Mouse (Mus musculus) heart, postnatal 36 days (tissue): ENCODE data around the gene Dot1l. TPM values are rescaled to one million over a fixed set of nuclear protein-coding genes. Genes with fewer than 3 reads are reported as not detected.

Experiments used
- DNase-seq, 2 experiments: peaks; one replicate each; pipeline ENCODE4 v3.0.0; 2021 to 2022
- intact Hi-C: fragments of 180-260 bp; cut with DNase I; formaldehyde crosslinking; loops from one replicate; pipeline ENCODE4 v1.15.1; 2025
- total RNA-seq, 2 experiments: library from RNA; stranded (reverse); gene quantifications; 2 replicates each; pipeline ENCODE4 v1.2.3; 2021

The Dot1l gene
- total RNA-seq, result 10 to 100 TPM; 22.5 to 27.0 TPM

- DNase-seq, result peak; percentile 98
- intact Hi-C loops, result no loop called here
These were observed at the start of gene Dot1l for GRCm38 (mm10) chr10:80754594-80755290. Dot1l (plus strand) TSS chr10:80755206.

GRCm38 (mm10) chr10:80705479-80705878 lies 49.5 kb upstream of the Dot1l start:
- DNase-seq, result no peak
- intact Hi-C loops, result loop anchor here (2.0 to 10.0 kb wide), 2 partner anchors 35 to 271 kb away; partner anchors contain the start of gene Tcf3

- no peak for DNase-seq
- intact Hi-C loops, result no loop called here
These were observed 44.2 kb upstream of the Dot1l start for GRCm38 (mm10) chr10:80710834-80711233.

- intact Hi-C loops, result no loop called here
- DNase-seq, result no peak
These were observed 37.7 kb upstream of the Dot1l start for GRCm38 (mm10) chr10:80717281-80717680.

GRCm38 (mm10) chr10:80727369-80728127 lies 27.5 kb upstream of the Dot1l start:
- no peak for DNase-seq
- intact Hi-C loops, result no loop called here

GRCm38 (mm10) chr10:80732611-80733101 lies 22.4 kb upstream of the Dot1l start:
- DNase-seq, result no peak
- intact Hi-C loops, result no loop called here

- DNase-seq, result no peak
- intact Hi-C loops, result no loop called here
These were observed 18.3 kb upstream of the Dot1l start for GRCm38 (mm10) chr10:80736731-80737130.

GRCm38 (mm10) chr10:80738657-80739056 lies 16.3 kb upstream of the Dot1l start:
- intact Hi-C loops, result no loop called here
- DNase-seq, result no peak

GRCm38 (mm10) chr10:80741146-80741545 lies 13.9 kb upstream of the Dot1l start:
- intact Hi-C loops, result loop anchor here (2.0 kb wide), 1 partner anchor 36 kb away; no protein-coding TSS in a partner anchor
- peak; percentile 34 to 50 for DNase-seq

- intact Hi-C loops, result loop anchor here (2.0 kb wide), 1 partner anchor 37 kb away; no protein-coding TSS in a partner anchor
- no peak for DNase-seq
These were observed 13.3 kb upstream of the Dot1l start for GRCm38 (mm10) chr10:80741634-80742179.

GRCm38 (mm10) chr10:80742180-80742978 lies 12.6 kb upstream of the Dot1l start, which contains the start of gene Ap3d1:
Ap3d1 (minus strand) TSS chr10:80742264.
- DNase-seq, result peak; percentile 97 to 98
- intact Hi-C loops, result no loop called here

GRCm38 (mm10) chr10:80744262-80744661 lies 10.7 kb upstream of the Dot1l start:
- peak in 1 of 2 experiments; percentile 21 for DNase-seq
- intact Hi-C loops, result no loop called here

- peak; percentile 82 to 83 for DNase-seq
- intact Hi-C loops, result loop anchor here (1.0 to 5.0 kb wide), 3 partner anchors 27 to 245 kb away; no protein-coding TSS in a partner anchor
These were observed 7.6 kb upstream of the Dot1l start for GRCm38 (mm10) chr10:80747410-80747809.

- peak; percentile 59 to 65 for DNase-seq
- intact Hi-C loops, result loop anchor here (2.0 to 5.0 kb wide), 2 partner anchors 68 to 244 kb away; no protein-coding TSS in a partner anchor
These were observed 6.4 kb upstream of the Dot1l start for GRCm38 (mm10) chr10:80748609-80749008.

- peak; percentile 63 to 76 for DNase-seq
- intact Hi-C loops, result no loop called here
These were observed 3.7 kb upstream of the Dot1l start for GRCm38 (mm10) chr10:80751188-80751832.

- intact Hi-C loops, result no loop called here
- DNase-seq, result peak; percentile 71 to 77
These were observed 2.9 kb upstream of the Dot1l start for GRCm38 (mm10) chr10:80752079-80752625.

GRCm38 (mm10) chr10:80755291-80756015 lies 447 bp downstream of the Dot1l start:
- intact Hi-C loops, result no loop called here

GRCm38 (mm10) chr10:80756099-80756498 lies 1.1 kb downstream of the Dot1l start:
- intact Hi-C loops, result no loop called here
- no peak for DNase-seq

More at GRCm38 (mm10) chr10:80755291-80756015, 447 bp downstream of the Dot1l start:
- DNase-seq, result no peak

- no peak for DNase-seq
- intact Hi-C loops, result no loop called here
These were observed 1.5 kb downstream of the Dot1l start for GRCm38 (mm10) chr10:80756509-80756908.
